Mouse (Mus musculus) MEL (cell line): ENCODE results near the gene Dph5.

Experiments
- CTCF ChIP-seq, 3 experiments: IDR thresholded peaks in 2 of 3; conservative IDR thresholded peaks in 1 of 3; 2 replicates each; pipeline ENCODE4 v1.5.1; 2011 to 2012; ENCODE audit warnings: low read length in 3 of 3, low read depth in 2 of 3, mild to moderate bottlenecking in 2 of 3, improper control_type of control experiment in 1 of 3, inconsistent platforms in 1 of 3, mixed read lengths in 1 of 3, moderate library complexity in 1 of 3; ENCODE audit not compliant: control insufficient read depth in 1 of 3, insufficient read depth in 1 of 3, poor library complexity in 1 of 3, severe bottlenecking in 1 of 3
- EP300 ChIP-seq, 2 experiments: IDR thresholded peaks; 2 replicates each; pipeline ENCODE4 v1.6.1; 2011; ENCODE audit warnings: improper control_type of control experiment in 2 of 2, low read length in 2 of 2, low read depth in 1 of 2, mild to moderate bottlenecking in 1 of 2
- GABPA ChIP-seq: IDR thresholded peaks from 2 replicates; pipeline ENCODE4 v1.6.1; 2012; ENCODE audit warnings: low read depth, mild to moderate bottlenecking, inconsistent platforms, low read length, improper control_type of control experiment, moderate library complexity
- GATA1 ChIP-seq: IDR thresholded peaks from 2 replicates; pipeline ENCODE4 v1.6.1; 2011; ENCODE audit warnings: low read depth, low read length, improper control_type of control experiment
- MAZ ChIP-seq: IDR thresholded peaks from 2 replicates; pipeline ENCODE4 v1.6.1; 2012; ENCODE audit warnings: low read depth, mild to moderate bottlenecking, inconsistent platforms, low read length, improper control_type of control experiment
- POLR2A ChIP-seq, 2 experiments: IDR thresholded peaks; 2 replicates each; pipeline ENCODE4 v1.6.1; 2011 to 2012; ENCODE audit warnings: low read length in 2 of 2, mild to moderate bottlenecking in 2 of 2, control low read depth in 1 of 2, improper control_type of control experiment in 1 of 2, low read depth in 1 of 2, moderate library complexity in 1 of 2; ENCODE audit not compliant: control insufficient read depth in 1 of 2, insufficient read depth in 1 of 2, poor library complexity in 1 of 2
- SIN3A ChIP-seq: IDR thresholded peaks from 2 replicates; pipeline ENCODE4 v1.6.1; 2012; ENCODE audit warnings: low read length, improper control_type of control experiment, inconsistent platforms
- UBTF ChIP-seq: IDR thresholded peaks from 2 replicates; pipeline ENCODE4 v1.6.1; 2012; ENCODE audit warnings: low read depth, mild to moderate bottlenecking, inconsistent platforms, low read length, improper control_type of control experiment, moderate library complexity, borderline replicate concordance; ENCODE audit not compliant: insufficient read depth
- ZKSCAN1 ChIP-seq: IDR thresholded peaks from 2 replicates; pipeline ENCODE4 v1.6.1; 2012; ENCODE audit warnings: low read depth, mild to moderate bottlenecking, inconsistent platforms, low read length, improper control_type of control experiment, moderate library complexity
- ZMIZ1 ChIP-seq: IDR thresholded peaks from 2 replicates; pipeline ENCODE4 v1.6.1; 2012; ENCODE audit warnings: low read depth, mild to moderate bottlenecking, inconsistent platforms, low read length, improper control_type of control experiment, moderate library complexity

GRCm38 (mm10) chr3:115974995-115975394, 87.4 kb downstream of the Dph5 start:
- no peak for TF ChIP-seq UBTF
- no peak for TF ChIP-seq CTCF (IDR thresholded peaks at IDR 0.05 in 2 of 3, conservative IDR thresholded peaks at IDR 0.05 in 1 of 3; ENCODE audit: control insufficient read depth in 1 of 3, insufficient read depth in 1 of 3, low read depth in 2 of 3, low read length in 3 of 3, poor library complexity in 1 of 3, severe bottlenecking in 1 of 3)
- TF ChIP-seq POLR2A (IDR thresholded peaks at IDR 0.05; ENCODE audit: control insufficient read depth in 1 of 2, insufficient read depth in 1 of 2, low read depth in 1 of 2, low read length in 2 of 2, poor library complexity in 1 of 2) = no peak
- no peak for TF ChIP-seq SIN3A
- no peak for TF ChIP-seq ZMIZ1
- no peak for TF ChIP-seq ZKSCAN1
- no peak for TF ChIP-seq GABPA
- TF ChIP-seq MAZ = no peak
- TF ChIP-seq GATA1 = no peak
- no peak for TF ChIP-seq EP300 (IDR thresholded peaks at IDR 0.05; ENCODE audit: low read depth in 1 of 2, low read length in 2 of 2)
